7 mouse cellular contexts compared by ENCODE assay signal in the genomic region with DNA sequence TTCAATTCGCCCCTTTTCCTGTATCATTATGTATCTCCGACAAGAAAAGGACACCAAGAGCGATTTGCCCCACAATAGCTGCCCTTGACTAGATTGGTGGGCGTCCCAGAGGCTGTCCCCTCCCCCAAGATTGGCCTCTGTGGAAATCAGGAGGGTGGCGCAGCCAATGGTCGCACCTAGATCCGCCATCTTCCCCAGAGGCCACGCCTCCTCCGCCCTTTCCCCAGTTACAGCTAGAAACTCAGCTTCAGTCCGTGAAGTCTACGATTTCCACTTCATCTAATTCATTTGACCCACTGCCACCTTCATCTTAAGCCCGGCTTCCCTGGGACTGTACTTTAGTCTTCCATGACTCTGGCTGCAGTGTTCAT. TPM values are rescaled to one million over a fixed set of nuclear protein-coding genes. Genes with fewer than 3 reads are reported as not detected.
DNase-seq lines count a peak whose midpoint lies in the region; ATAC-seq lines count a peak whose summit lies in the region.

No protein-coding gene starts in this region.

- ATAC-seq in hindbrain, embryonic 13.5 days (ENCODE audit: low FRiP score), result peak; percentile 72
- ATAC-seq in liver, embryonic 13.5 days (ENCODE audit: low read depth), result peak; percentile 29; the same call in 1 of the 2 replicates

- no peaks in the 10 kb centered on the region for H3K9me3 ChIP-seq in hindbrain, embryonic 13.5 days
- H3K9me3 ChIP-seq in liver, embryonic 13.5 days (replicated peaks), result no peaks in the 10 kb centered on the region

- peak overlapping the region; percentile 40; the same call in 1 of the 2 replicates for H3K27ac ChIP-seq in hindbrain, embryonic 13.5 days
- H3K27ac ChIP-seq in liver, embryonic 13.5 days, result peak overlapping the region; percentile 11; the same call in 1 of the 2 replicates

- peak overlapping the region; percentile 46 for H3K4me2 ChIP-seq in hindbrain, embryonic 13.5 days
- H3K4me2 ChIP-seq in liver, embryonic 13.5 days, result peak overlapping the region; percentile 67

- DNase-seq in urinary bladder, postnatal 14 days (ENCODE audit: low spot score), result peak; percentile 53
- DNase-seq in urinary bladder, adult 2 months (ENCODE audit: low spot score), result no peak
- DNase-seq in embryo, embryonic 10.5 days (ENCODE audit: low spot score), result peak; percentile 79
- DNase-seq in liver, embryonic 13.5 days, result peak; percentile 55
- DNase-seq in neural tube, embryonic 10.5 days (ENCODE audit: extremely low spot score, low spot score), result peak; percentile 47
- no peak for DNase-seq in spleen, adult 18-20 months

- H3K4me3 ChIP-seq in hindbrain, embryonic 13.5 days, result peak overlapping the region; percentile 21
- H3K4me3 ChIP-seq in liver, embryonic 13.5 days (replicated peaks), result peak overlapping the region; percentile 51

- H3K4me1 ChIP-seq in hindbrain, embryonic 13.5 days (replicated peaks), result 0 out of 2 replicates have a peak, but pooled peaks cover 3% of the 10 kb centered on the region
- peaks cover 37% of the 10 kb centered on the region for H3K4me1 ChIP-seq in liver, embryonic 13.5 days (replicated peaks)

- H3K9ac ChIP-seq in hindbrain, embryonic 13.5 days, result no peak overlapping the region
- peak overlapping the region; percentile 35 for H3K9ac ChIP-seq in liver, embryonic 13.5 days

- no peaks in the 10 kb centered on the region for H3K36me3 ChIP-seq in hindbrain, embryonic 13.5 days
- no peaks in the 10 kb centered on the region for H3K36me3 ChIP-seq in liver, embryonic 13.5 days

- H3K27me3 ChIP-seq in hindbrain, embryonic 13.5 days, result no peaks in the 10 kb centered on the region
- H3K27me3 ChIP-seq in liver, embryonic 13.5 days, result no peaks in the 10 kb centered on the region

- WGBS in hindbrain, embryonic 13.5 days, result 4% methylated on average over 12 of the region's 12 CpGs
- WGBS in liver, embryonic 13.5 days (ENCODE audit: insufficient replicate concordance), result 1% methylated on average over 12 of the region's 12 CpGs

RNA-seq across cellular contexts. Expression of a gene that starts 14.0 kb away (rescaled TPM):
- polyA plus RNA-seq in urinary bladder, adult 2 months (2012; rRNA removed), result 166 and 206 TPM in 2 replicates
- 280 and 294 TPM in 2 replicates for polyA plus RNA-seq in hindbrain, embryonic 13.5 days (2015; fragmentation: Nextera tagmentation; extraction: Ambion mirVana)
- 153 and 175 TPM in 2 replicates for polyA plus RNA-seq in liver, embryonic 13.5 days (2015; fragmentation: Nextera tagmentation; extraction: Ambion mirVana)

RNA-seq across cellular contexts. Expression of a gene that starts 49.6 kb away (rescaled TPM):
- 217 and 261 TPM in 2 replicates for polyA plus RNA-seq in urinary bladder, adult 2 months (2012; rRNA removed)
- 129 TPM in 2 replicates for polyA plus RNA-seq in hindbrain, embryonic 13.5 days (2015; fragmentation: Nextera tagmentation; extraction: Ambion mirVana)
- 53.6 and 69.1 TPM in 2 replicates for polyA plus RNA-seq in liver, embryonic 13.5 days (2015; fragmentation: Nextera tagmentation; extraction: Ambion mirVana)

Comparison
In these comparisons a context has a peak if more than half of its experiments do, and no peak if none do; other contexts are left out.
1. DNase-seq: peak in urinary bladder, postnatal 14 days (single experiment), embryo, embryonic 10.5 days (single experiment), liver, embryonic 13.5 days (single experiment) and neural tube, embryonic 10.5 days (single experiment); none in urinary bladder, adult 2 months (single experiment) and spleen, adult 18-20 months (0 of 2).